Mouse (Mus musculus) lung, embryonic 14.5 days (tissue): ENCODE results near the gene Prkce. TPM values are rescaled to one million over a fixed set of nuclear protein-coding genes. Genes with fewer than 3 reads are reported as not detected.

Experiments used
- ATAC-seq: fragments of 200-750 bp; cut with Nextera tagmentation; 2 replicates; pipeline ENCODE4 v1.8.0; 2017; ENCODE audit warnings: mild to moderate bottlenecking, moderate TSS enrichment, moderate library complexity; ENCODE audit not compliant: insufficient read depth
- DNase-seq: peaks from one replicate; pipeline ENCODE4 v3.0.0-alpha.2; 2015
- H3K27ac ChIP-seq: fragments of 300-500 bp; sonication (generic); 2 replicates; pipeline ENCODE4 v1.5.1; 2014; ENCODE audit warnings: low read depth, mild to moderate bottlenecking, moderate library complexity
- H3K27me3 ChIP-seq: fragments of 300-500 bp; sonication (generic); 2 replicates; pipeline ENCODE4 v1.6.1; 2014; ENCODE audit warnings: low read length, control low read depth; ENCODE audit not compliant: insufficient read depth
- H3K36me3 ChIP-seq: fragments of 300-500 bp; sonication (generic); 2 replicates; pipeline ENCODE4 v1.6.1; 2014; ENCODE audit warnings: control low read depth; ENCODE audit not compliant: insufficient read depth
- H3K4me1 ChIP-seq: fragments of 300-500 bp; sonication (generic); 2 replicates; pipeline ENCODE4 v1.6.1; 2014; ENCODE audit warnings: antibody characterized with exemption, control low read depth; ENCODE audit not compliant: insufficient read depth
- H3K4me2 ChIP-seq: fragments of 300-500 bp; sonication (generic); 2 replicates; pipeline ENCODE4 v1.6.1; 2014; ENCODE audit warnings: mild to moderate bottlenecking
- H3K4me3 ChIP-seq: fragments of 300-500 bp; sonication (generic); 2 replicates; pipeline ENCODE4 v1.5.1; 2014; ENCODE audit warnings: low read depth, low read length
- H3K9ac ChIP-seq: fragments of 300-500 bp; sonication (generic); 2 replicates; pipeline ENCODE4 v1.6.1; 2014
- H3K9me3 ChIP-seq: fragments of 300-500 bp; sonication (generic); 2 replicates; pipeline ENCODE4 v1.6.1; 2016; ENCODE audit warnings: low read depth, low read length, control low read depth
- CTCF ChIP-seq: IDR thresholded peaks from 2 replicates; pipeline ENCODE4 v1.5.1; 2016; ENCODE audit warnings: antibody characterized with exemption, low read depth
- WGBS: fragments of 180-500 bp; shearing (Covaris S2); extraction: QIAGEN DNeasy Blood & Tissue Kit; methylation state at CpG from one replicate; pipeline ENCODE4 v1.1.7; 2014; 5-methylcytosine and 5-hydroxymethylcytosine counted together
- polyA plus RNA-seq: library from polyadenylated mRNA; unstranded; fragments of >200 nt; fragmentation: Nextera tagmentation; extraction: Ambion mirVana; gene quantifications from 2 replicates; pipeline ENCODE4 v1.2.1, GENCODE M21; 2014

Prkce gene
- polyA plus RNA-seq, 1 experiment from 2014 or later, result 10.1 TPM

DNA sequence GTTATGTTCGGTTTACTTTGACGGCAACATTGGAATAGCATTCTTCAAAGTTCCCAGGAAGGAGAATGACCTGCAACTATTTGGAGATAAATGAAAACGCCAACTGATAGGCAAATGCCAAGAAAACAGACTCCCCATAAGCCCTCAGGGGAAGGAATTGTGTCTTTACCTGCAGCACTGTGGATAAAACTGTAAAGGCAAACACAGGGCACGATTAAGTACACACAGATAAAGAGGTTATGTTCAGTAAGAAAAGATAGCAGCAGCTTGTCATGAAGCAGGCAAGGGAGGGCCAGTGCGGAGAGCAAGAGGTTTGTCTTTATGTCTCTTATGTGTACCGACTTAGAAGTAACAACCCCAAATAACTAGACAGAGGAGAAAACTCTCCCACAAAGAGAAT, 326.9 kb downstream of the Prkce start:
- H3K9ac ChIP-seq, result no peak overlapping the region
- H3K27ac ChIP-seq, result no peak overlapping the region
- H3K4me3 ChIP-seq, result no peak overlapping the region
- H3K9me3 ChIP-seq, result no peaks in the 10 kb centered on the region
- H3K4me1 ChIP-seq, result no peaks in the 10 kb centered on the region
- H3K4me2 ChIP-seq, result no peak overlapping the region
- 63% methylated on average over 6 of the region's 6 CpGs for WGBS
- DNase-seq (no peak), ATAC-seq (no peak)
- TF ChIP-seq CTCF, result no peak
- no peaks in the 10 kb centered on the region for H3K36me3 ChIP-seq
- no peaks in the 10 kb centered on the region for H3K27me3 ChIP-seq

DNA sequence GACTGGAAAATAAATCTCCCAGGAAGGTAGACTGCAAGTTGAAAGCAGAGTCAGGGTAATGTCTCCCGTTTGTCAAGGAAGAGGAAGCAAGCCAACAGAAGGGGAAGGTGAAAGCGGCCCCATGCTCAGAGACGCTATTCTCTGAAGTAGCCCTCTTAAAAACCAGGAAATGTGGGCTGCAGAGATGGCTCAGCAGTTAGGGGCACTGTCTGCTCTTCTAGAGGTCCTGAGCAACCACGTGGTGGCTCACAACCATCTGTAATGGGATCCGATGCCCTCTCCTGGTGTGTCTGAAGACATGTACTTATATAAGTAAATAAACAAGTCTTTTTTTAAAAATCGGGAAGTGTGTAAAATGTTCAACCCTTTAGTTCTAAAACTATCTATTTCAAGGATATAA, 327.3 kb downstream of the Prkce start:
- Histone ChIP-seq H3K9me3 (no peaks in the 10 kb centered on the region), H3K9ac (no peak overlapping the region), H3K27ac (no peak overlapping the region), H3K36me3 (no peaks in the 10 kb centered on the region), H3K4me2 (no peak overlapping the region), H3K4me1 (peaks cover 4% of the 10 kb centered on the region; the same call in 1 of the 2 replicates), H3K27me3 (no peaks in the 10 kb centered on the region), H3K4me3 (no peak overlapping the region)
- TF ChIP-seq CTCF, result no peak
- WGBS, result 46% methylated on average over 6 of the region's 6 CpGs
- ATAC-seq (no peak), DNase-seq (no peak)

DNA sequence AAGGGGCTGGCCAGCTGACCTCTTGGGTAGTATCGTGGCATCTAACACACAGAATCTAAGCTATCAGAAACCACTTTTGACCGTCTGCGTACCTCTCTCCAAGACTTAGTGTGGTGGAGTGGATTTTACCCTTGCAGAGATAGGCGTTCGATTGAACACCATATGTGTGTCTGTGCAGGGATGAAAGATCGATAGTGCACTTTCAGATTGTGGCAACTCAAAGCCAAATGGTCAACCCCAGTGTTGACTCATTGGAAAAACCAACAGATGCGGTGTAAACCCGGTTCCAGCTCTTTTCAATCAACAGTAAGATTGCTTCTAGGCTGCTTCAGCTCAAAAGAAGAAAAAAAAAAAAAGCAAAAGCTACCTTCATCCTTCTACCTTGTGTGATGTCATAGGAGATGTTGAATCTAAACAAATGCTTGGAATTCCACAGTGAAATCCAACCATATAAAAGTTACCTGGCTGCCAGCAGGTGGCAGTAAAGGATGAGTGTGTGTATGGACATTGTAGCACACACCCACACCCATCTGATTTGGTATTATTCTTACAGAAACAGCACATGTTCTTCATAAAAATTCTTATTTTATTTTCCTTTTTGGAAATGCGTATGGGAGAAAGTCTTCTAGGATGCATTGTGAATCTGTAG, 328.7 kb downstream of the Prkce start:
- no peak; the same call in 1 of the 2 replicates for ATAC-seq
- Histone ChIP-seq H3K9me3 (no peaks in the 10 kb centered on the region), H3K36me3 (no peaks in the 10 kb centered on the region), H3K27ac (no peak overlapping the region), H3K4me2 (no peak overlapping the region), H3K9ac (no peak overlapping the region), H3K4me3 (no peak overlapping the region), H3K4me1 (peaks cover 4% of the 10 kb centered on the region; the same call in 1 of the 2 replicates), H3K27me3 (no peaks in the 10 kb centered on the region)
- TF ChIP-seq CTCF, result peak; percentile 72
- WGBS, result 82% methylated on average over 9 of the region's 9 CpGs
- DNase-seq, result peak; percentile 80

DNA sequence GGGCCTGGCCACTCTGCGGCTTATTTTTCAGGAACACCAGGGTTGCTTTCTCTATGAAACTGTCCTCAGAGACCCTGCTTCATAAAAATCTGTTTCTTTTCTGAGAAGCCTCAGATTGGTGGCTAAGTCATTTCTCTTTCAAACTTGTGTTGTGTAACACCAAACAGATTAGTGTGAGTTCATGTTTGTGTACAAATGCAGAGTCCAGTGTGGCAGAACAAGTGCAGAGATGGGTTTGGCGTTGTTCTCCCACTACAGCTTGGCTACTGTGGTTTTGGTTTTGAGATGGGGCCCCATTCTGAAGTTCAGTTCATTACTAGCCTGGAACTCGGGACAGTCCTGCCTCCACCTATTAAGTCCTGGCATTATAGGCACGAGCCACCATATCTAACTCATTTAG, 329.7 kb downstream of the Prkce start:
- H3K9me3 ChIP-seq, result no peaks in the 10 kb centered on the region
- no peak overlapping the region for H3K4me3 ChIP-seq
- peaks cover 4% of the 10 kb centered on the region; the same call in 1 of the 2 replicates for H3K4me1 ChIP-seq
- H3K9ac ChIP-seq, result no peak overlapping the region
- H3K36me3 ChIP-seq, result no peaks in the 10 kb centered on the region
- ATAC-seq (no peak), DNase-seq (no peak)
- no peak overlapping the region for H3K4me2 ChIP-seq
- H3K27ac ChIP-seq, result no peak overlapping the region
- no peak for TF ChIP-seq CTCF
- WGBS, result 86% methylated on average over 4 of the region's 4 CpGs
- H3K27me3 ChIP-seq, result no peaks in the 10 kb centered on the region

DNA sequence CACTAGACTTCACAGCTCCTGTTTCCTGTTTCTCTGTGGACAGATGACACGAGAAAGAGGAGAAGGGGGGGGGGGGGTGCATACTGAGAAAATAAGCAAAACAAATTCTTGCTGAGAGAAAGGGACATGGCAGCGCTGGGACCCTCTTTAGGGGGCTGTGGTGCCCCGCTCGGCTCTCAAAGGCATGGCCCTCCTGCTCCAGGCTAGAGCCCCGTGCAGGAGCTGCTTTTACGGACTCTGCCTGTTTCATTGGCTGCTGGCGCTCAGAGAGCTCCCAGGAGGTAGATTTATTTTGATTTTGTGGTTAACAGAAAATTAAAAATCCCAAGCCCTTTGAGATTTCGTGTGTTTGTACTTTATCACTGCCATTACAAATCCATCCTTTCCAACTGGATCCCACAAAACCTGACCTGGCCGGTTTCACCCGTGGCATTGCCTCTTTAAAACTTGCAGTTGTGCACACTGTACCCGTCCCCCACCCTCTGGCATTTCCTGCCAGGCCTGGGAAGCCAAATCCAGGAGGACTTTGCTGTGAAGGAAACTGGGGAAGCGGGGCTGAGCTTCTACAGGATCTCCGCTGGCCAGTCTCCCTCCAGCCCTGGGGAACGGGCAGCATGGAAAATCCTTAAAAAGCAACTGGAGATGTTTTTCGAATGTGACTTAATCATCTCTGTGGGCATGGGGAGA, 331.9 kb downstream of the Prkce start:
- no peak overlapping the region for H3K4me3 ChIP-seq
- H3K9me3 ChIP-seq, result no peaks in the 10 kb centered on the region
- peak; percentile 68 for DNase-seq
- H3K27me3 ChIP-seq, result no peaks in the 10 kb centered on the region
- TF ChIP-seq CTCF, result no peak
- peak; percentile 48; the same call in 1 of the 2 replicates for ATAC-seq
- peak overlapping the region; percentile 67 for H3K27ac ChIP-seq
- H3K4me2 ChIP-seq, result no peak overlapping the region
- 42% methylated on average over 15 of the region's 15 CpGs for WGBS
- no peak overlapping the region for H3K9ac ChIP-seq
- no peaks in the 10 kb centered on the region for H3K36me3 ChIP-seq
- H3K4me1 ChIP-seq, result peaks cover 4% of the 10 kb centered on the region; the same call in 1 of the 2 replicates

DNA sequence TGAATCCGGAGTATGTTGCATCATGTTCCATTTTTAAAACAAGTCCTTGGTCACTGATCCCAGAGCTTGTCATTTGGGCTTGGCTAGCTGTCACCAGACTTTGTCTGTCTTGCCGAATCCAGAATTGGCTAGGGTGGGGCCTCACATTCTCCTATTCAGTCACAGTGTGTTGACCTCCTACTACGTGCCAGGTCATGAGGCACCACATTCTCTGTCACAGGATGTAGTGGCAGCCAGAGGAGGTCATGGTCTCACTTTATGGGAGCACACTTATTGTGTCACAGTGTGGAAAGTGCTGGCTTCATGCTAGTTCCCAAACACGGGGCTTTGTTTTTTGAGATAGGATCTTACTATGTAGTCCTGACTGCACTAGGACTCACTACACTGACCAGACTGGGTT, 333.8 kb downstream of the Prkce start:
- H3K9ac ChIP-seq, result no peak overlapping the region
- no peak for ATAC-seq
- no peak overlapping the region for H3K4me2 ChIP-seq
- no peak overlapping the region for H3K4me3 ChIP-seq
- no peaks in the 10 kb centered on the region for H3K27me3 ChIP-seq
- peaks cover 4% of the 10 kb centered on the region; the same call in 1 of the 2 replicates for H3K4me1 ChIP-seq
- H3K27ac ChIP-seq, result no peak overlapping the region
- no peak for TF ChIP-seq CTCF
- H3K9me3 ChIP-seq, result no peaks in the 10 kb centered on the region
- WGBS, result 81% methylated on average over 4 of the region's 4 CpGs
- DNase-seq, result no peak
- no peaks in the 10 kb centered on the region for H3K36me3 ChIP-seq

DNA sequence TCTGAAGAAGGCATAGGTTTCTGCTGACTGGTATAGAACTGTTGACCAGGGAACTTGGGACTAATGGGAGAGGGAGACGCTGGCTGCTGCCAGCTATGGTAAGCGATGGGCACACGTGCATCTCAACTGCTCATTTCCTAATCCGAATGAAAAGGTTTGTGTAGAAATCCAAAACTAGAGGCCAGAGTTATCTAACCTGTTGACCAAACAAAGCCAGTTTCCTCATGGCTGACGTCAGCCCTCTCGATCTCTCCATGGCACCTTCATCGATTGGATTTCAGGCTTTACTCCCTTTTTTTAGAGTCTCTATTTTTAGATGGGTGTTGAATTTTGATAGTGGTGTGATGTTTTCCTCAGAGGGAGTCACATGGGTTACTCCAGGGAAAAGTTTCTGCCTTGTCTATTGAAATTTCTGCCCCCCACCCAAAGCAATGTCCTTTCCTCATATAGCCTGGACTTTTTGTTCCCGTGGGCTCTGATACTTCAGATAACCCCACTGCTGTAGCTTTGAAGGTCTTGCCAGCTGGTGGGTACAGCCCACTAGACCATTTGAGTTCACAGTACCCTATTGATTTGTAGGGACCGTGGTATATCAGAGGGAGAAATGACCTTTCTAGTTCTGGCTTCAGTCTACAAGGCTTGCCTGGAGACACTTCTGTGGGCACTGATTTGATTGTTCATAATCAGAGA, 335.8 kb downstream of the Prkce start:
- ATAC-seq, result no peak
- peaks cover 4% of the 10 kb centered on the region; the same call in 1 of the 2 replicates for H3K4me1 ChIP-seq
- H3K9me3 ChIP-seq, result no peaks in the 10 kb centered on the region
- H3K27ac ChIP-seq, result no peak overlapping the region
- no peak for DNase-seq
- no peak overlapping the region for H3K4me3 ChIP-seq
- no peak overlapping the region for H3K9ac ChIP-seq
- H3K4me2 ChIP-seq, result no peak overlapping the region
- no peak for TF ChIP-seq CTCF
- WGBS, result 91% methylated on average over 9 of the region's 9 CpGs
- H3K27me3 ChIP-seq, result no peaks in the 10 kb centered on the region
- H3K36me3 ChIP-seq, result no peaks in the 10 kb centered on the region
